10 mouse cellular contexts compared by ENCODE assay signal in the genomic region with DNA sequence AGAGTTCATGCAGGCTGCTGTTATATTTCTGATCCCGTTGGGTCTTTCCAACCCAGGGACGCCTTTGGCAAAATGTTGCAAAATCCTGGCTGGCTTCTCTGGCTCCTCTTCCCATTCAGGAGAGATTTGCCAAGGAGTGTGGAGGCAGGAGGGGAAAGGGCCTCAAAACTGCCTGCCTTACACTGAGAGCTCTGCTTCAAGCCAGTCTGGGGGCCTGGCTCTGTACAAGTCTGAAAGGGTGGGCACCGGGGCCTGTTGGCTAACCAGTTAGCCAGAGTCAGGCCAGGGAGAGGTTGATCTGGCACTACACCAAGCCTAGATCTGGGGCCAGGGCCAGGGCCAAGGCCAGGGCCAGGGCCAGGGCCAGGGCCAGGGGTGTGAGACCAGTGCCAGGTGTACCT. TPM values are rescaled to one million over a fixed set of nuclear protein-coding genes. Genes with fewer than 3 reads are reported as not detected.
DNase-seq lines count a peak whose midpoint lies in the region; ATAC-seq lines count a peak whose summit lies in the region.
"Had no signal": no experiment of that assay in that cellular context is flagged by ENCODE, and none has a peak within 500 bp of the region (broad histone marks: within the 10 kb centered on the region; RNA-seq: fewer than 3 reads in every experiment).

No protein-coding gene starts in this region.

- H3K9me3 ChIP-seq in kidney, embryonic 16.5 days (ENCODE audit: low read length) = no peaks in the 10 kb centered on the region
- no peaks in the 10 kb centered on the region for H3K9me3 ChIP-seq in forebrain, embryonic 10.5 days

- no peaks in the 10 kb centered on the region for H3K27me3 ChIP-seq in kidney, embryonic 16.5 days (ENCODE audit: insufficient read depth, low read length)
- peaks cover 8% of the 10 kb centered on the region for H3K27me3 ChIP-seq in forebrain, embryonic 10.5 days (ENCODE audit: poor library complexity, severe bottlenecking)

- WGBS in kidney, embryonic 16.5 days = 89% methylated on average over 3 of the region's 3 CpGs
- 95% methylated on average over 3 of the region's 3 CpGs for WGBS in forebrain, embryonic 10.5 days

- no peaks in the 10 kb centered on the region for H3K36me3 ChIP-seq in kidney, embryonic 16.5 days (ENCODE audit: insufficient read depth, low read length)
- no peaks in the 10 kb centered on the region for H3K36me3 ChIP-seq in forebrain, embryonic 10.5 days (replicated peaks)

- H3K4me3 ChIP-seq in kidney, embryonic 16.5 days (ENCODE audit: low read length) = no peak overlapping the region
- no peak overlapping the region for H3K4me3 ChIP-seq in forebrain, embryonic 10.5 days

- H3K9ac ChIP-seq in kidney, embryonic 16.5 days (replicated peaks; ENCODE audit: low read length) = no peak overlapping the region; the same call in 1 of the 2 replicates

- intact Hi-C loops in gastrocnemius, postnatal 36 days (cut with DNase I) = no loop called here

- H3K4me2 ChIP-seq in kidney, embryonic 16.5 days (replicated peaks; ENCODE audit: low read depth, low read length) = no peak overlapping the region

- no peak for ATAC-seq in kidney, embryonic 16.5 days (ENCODE audit: low FRiP score, low TSS enrichment)

- peak; percentile 77 for DNase-seq in adrenal gland, adult 2 months
- no peak for DNase-seq in adrenal gland, postnatal 4 days (ENCODE audit: low spot score in 2 of 2)
- peak; percentile 35 for DNase-seq in kidney, postnatal 14 days
- peak; percentile 40 for DNase-seq in adrenal gland, postnatal 25 days
- DNase-seq in gastrocnemius, postnatal 36 days = peak; percentile 59 to 61
- DNase-seq in embryo, embryonic 9.5 days (ENCODE audit: extremely low spot score) = no peak
- DNase-seq in forebrain, embryonic 10.5 days (ENCODE audit: extremely low spot score, low spot score) = no peak
- DNase-seq: spleen, adult 18-20 months had no signal

- H3K4me1 ChIP-seq in kidney, embryonic 16.5 days (ENCODE audit: insufficient read depth, low read length) = peaks cover 29% of the 10 kb centered on the region
- H3K4me1 ChIP-seq in forebrain, embryonic 10.5 days = peaks cover 42% of the 10 kb centered on the region

- H3K27ac ChIP-seq in kidney, embryonic 16.5 days (ENCODE audit: low read length) = no peak overlapping the region
- no peak overlapping the region; the same call in 1 of the 2 replicates for H3K27ac ChIP-seq in forebrain, embryonic 10.5 days
- H3K27ac ChIP-seq: macrophage had no signal

RNA-seq across cellular contexts. Expression of a gene that starts 3.8 kb away (rescaled TPM):
- 100 to 1,000 TPM in 1 of 2 experiments, 10 to 100 TPM in 1; 71.7 to 105 TPM for total RNA-seq in adrenal gland, adult 2 months (2021)
- polyA plus RNA-seq in adrenal gland, adult 2 months (2012; rRNA removed) = 156 and 157 TPM in 2 replicates
- total RNA-seq in adrenal gland, postnatal 4 days (2021) = 10 to 100 TPM; 45.9 to 48.8 TPM
- polyA plus RNA-seq in kidney, embryonic 16.5 days (2015; fragmentation: Nextera tagmentation; extraction: Ambion mirVana) = 59.6 and 77.7 TPM in 2 replicates
- total RNA-seq in adrenal gland, postnatal 25 days (2021) = 71.8 and 89.5 TPM in 2 replicates
- total RNA-seq in gastrocnemius, postnatal 36 days (2021) = 10 to 100 TPM; 22.1 to 32.2 TPM
- 40.3 and 43.6 TPM in 2 replicates for polyA plus RNA-seq in forebrain, embryonic 10.5 days (2016; fragmentation: Nextera tagmentation; extraction: Ambion mirVana)

RNA-seq across cellular contexts. Expression of a gene that starts 38.7 kb away (rescaled TPM):
- total RNA-seq in adrenal gland, adult 2 months (2021) = 10 to 100 TPM; 44.8 to 45.6 TPM
- polyA plus RNA-seq in adrenal gland, adult 2 months (2012; rRNA removed) = 25.5 and 25.7 TPM in 2 replicates
- 10 to 100 TPM; 28.0 to 36.1 TPM for total RNA-seq in adrenal gland, postnatal 4 days (2021)
- 118 and 133 TPM in 2 replicates for polyA plus RNA-seq in kidney, embryonic 16.5 days (2015; fragmentation: Nextera tagmentation; extraction: Ambion mirVana)
- 35.1 and 37.8 TPM in 2 replicates for total RNA-seq in adrenal gland, postnatal 25 days (2021)
- 1 to 10 TPM; 6.6 to 8.9 TPM for total RNA-seq in gastrocnemius, postnatal 36 days (2021)
- 96.5 and 103 TPM in 2 replicates for polyA plus RNA-seq in forebrain, embryonic 10.5 days (2016; fragmentation: Nextera tagmentation; extraction: Ambion mirVana)

RNA-seq across cellular contexts. Expression of a gene that starts 39.0 kb away (rescaled TPM):
- total RNA-seq in adrenal gland, adult 2 months (2021) = 10 to 100 TPM; 15.2 to 19.2 TPM
- 20.4 and 21.2 TPM in 2 replicates for polyA plus RNA-seq in adrenal gland, adult 2 months (2012; rRNA removed)
- total RNA-seq in adrenal gland, postnatal 4 days (2021) = 10 to 100 TPM; 15.8 to 16.6 TPM
- polyA plus RNA-seq in kidney, embryonic 16.5 days (2015; fragmentation: Nextera tagmentation; extraction: Ambion mirVana) = 15.7 and 16.9 TPM in 2 replicates
- 13.7 and 16.3 TPM in 2 replicates for total RNA-seq in adrenal gland, postnatal 25 days (2021)
- total RNA-seq in gastrocnemius, postnatal 36 days (2021) = 1 to 10 TPM; 3.6 to 3.7 TPM
- 10.6 and 11.4 TPM in 2 replicates for polyA plus RNA-seq in forebrain, embryonic 10.5 days (2016; fragmentation: Nextera tagmentation; extraction: Ambion mirVana)

Comparison
In these comparisons a context has a peak if more than half of its experiments do, and no peak if none do; other contexts are left out.
1. DNase-seq: peak in adrenal gland, adult 2 months (single experiment), kidney, postnatal 14 days (single experiment), adrenal gland, postnatal 25 days (single experiment) and gastrocnemius, postnatal 36 days (2 of 2); none in adrenal gland, postnatal 4 days (0 of 2), embryo, embryonic 9.5 days (single experiment) and forebrain, embryonic 10.5 days (single experiment).